ENCODE assay signal across 9 mouse cellular contexts in the genomic region with DNA sequence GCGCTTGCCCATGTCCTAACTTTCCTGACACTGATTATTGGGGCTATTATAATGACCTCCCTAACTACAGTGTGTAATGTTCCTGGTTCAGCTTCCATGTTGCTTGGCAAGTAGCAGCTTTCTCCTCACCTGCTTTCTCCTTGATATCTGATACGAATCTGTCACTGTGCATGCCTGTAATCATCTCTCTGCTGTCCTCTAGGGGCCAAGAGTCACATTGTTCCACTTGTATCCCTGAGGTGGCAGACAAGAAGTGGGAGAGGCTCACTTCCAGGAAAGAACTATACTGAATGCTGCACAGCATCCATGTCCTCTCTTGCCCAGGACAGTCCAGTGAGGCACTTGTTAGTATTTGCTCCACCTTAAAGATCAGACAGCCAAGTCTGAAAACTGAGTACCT.
DNase-seq lines count a peak whose midpoint lies in the region; ATAC-seq and TF ChIP-seq lines count a peak whose summit lies in the region.
"Had no signal": no experiment of that assay in that cellular context is flagged by ENCODE, and none has a peak within 500 bp of the region (broad histone marks: within the 10 kb centered on the region; RNA-seq: fewer than 3 reads in every experiment).

No protein-coding gene starts in this region.

- H3K4me3 ChIP-seq in liver, postnatal 0 days (ENCODE audit: low read depth, low read length) = no peak overlapping the region
- H3K4me3 ChIP-seq: embryonic facial prominence, embryonic 15.5 days had no signal

- H3K4me2 ChIP-seq in liver, postnatal 0 days (ENCODE audit: low read depth, low read length) = no peak overlapping the region
- H3K4me2 ChIP-seq: embryonic facial prominence, embryonic 15.5 days had no signal

- H3K27ac ChIP-seq in liver, postnatal 0 days (ENCODE audit: low read depth) = no peak overlapping the region
- H3K27ac ChIP-seq: embryonic facial prominence, embryonic 15.5 days had no signal

- ATAC-seq in liver, postnatal 0 days = no peak

- 52% methylated on average over 2 of the region's 2 CpGs for WGBS in liver, postnatal 0 days (ENCODE audit: insufficient replicate concordance)

- no peak overlapping the region for H3K9ac ChIP-seq in liver, postnatal 0 days (replicated peaks)
- H3K9ac ChIP-seq: embryonic facial prominence, embryonic 15.5 days had no signal

- no peaks in the 10 kb centered on the region for H3K4me1 ChIP-seq in liver, postnatal 0 days (ENCODE audit: insufficient read depth)
- H3K4me1 ChIP-seq: embryonic facial prominence, embryonic 15.5 days had no signal

- TF ChIP-seq EP300 in liver, postnatal 0 days (IDR thresholded peaks at IDR 0.05; ENCODE audit: low read depth) = no peak

- no peaks in the 10 kb centered on the region for H3K36me3 ChIP-seq in liver, postnatal 0 days (replicated peaks; ENCODE audit: insufficient read depth, low read length)
- H3K36me3 ChIP-seq: embryonic facial prominence, embryonic 15.5 days had no signal

- H3K9me3 ChIP-seq in liver, postnatal 0 days (ENCODE audit: low read length) = no peaks in the 10 kb centered on the region
- H3K9me3 ChIP-seq: embryonic facial prominence, embryonic 15.5 days had no signal

- DNase-seq in adrenal gland, postnatal 10 days = peak; percentile 7
- DNase-seq in adrenal gland, adult 18-20 months (ENCODE audit: low spot score in 2 of 2) = no peak
- no peak for DNase-seq in liver, postnatal 0 days
- no peak for DNase-seq in liver
- peak; percentile 8 to 24 for DNase-seq in cerebellum, postnatal 25 days
- peak; percentile 10 to 22 for DNase-seq in layer of hippocampus, postnatal 10 days (ENCODE audit: low spot score in 2 of 2)
- DNase-seq in right cerebral cortex, postnatal 4 days = peak; percentile 6
- DNase-seq in urinary bladder, postnatal 10 days (ENCODE audit: low spot score) = no peak

- TF ChIP-seq CTCF in liver, postnatal 0 days (IDR thresholded peaks at IDR 0.05; ENCODE audit: low read depth) = peak; percentile 68

- H3K27me3 ChIP-seq in liver, postnatal 0 days (ENCODE audit: insufficient read depth, low read length) = no peaks in the 10 kb centered on the region
- H3K27me3 ChIP-seq: embryonic facial prominence, embryonic 15.5 days had no signal

Comparison
In these comparisons a context has a peak if more than half of its experiments do, and no peak if none do; other contexts are left out.
1. DNase-seq: peak in adrenal gland, postnatal 10 days (single experiment), cerebellum, postnatal 25 days (2 of 2), layer of hippocampus, postnatal 10 days (2 of 2) and right cerebral cortex, postnatal 4 days (single experiment); none in adrenal gland, adult 18-20 months (0 of 2), liver, postnatal 0 days (single experiment), liver (single experiment) and urinary bladder, postnatal 10 days (single experiment).